Mouse (Mus musculus): ENCODE data around the gene Dusp10.

Gene Dusp10

DNA sequence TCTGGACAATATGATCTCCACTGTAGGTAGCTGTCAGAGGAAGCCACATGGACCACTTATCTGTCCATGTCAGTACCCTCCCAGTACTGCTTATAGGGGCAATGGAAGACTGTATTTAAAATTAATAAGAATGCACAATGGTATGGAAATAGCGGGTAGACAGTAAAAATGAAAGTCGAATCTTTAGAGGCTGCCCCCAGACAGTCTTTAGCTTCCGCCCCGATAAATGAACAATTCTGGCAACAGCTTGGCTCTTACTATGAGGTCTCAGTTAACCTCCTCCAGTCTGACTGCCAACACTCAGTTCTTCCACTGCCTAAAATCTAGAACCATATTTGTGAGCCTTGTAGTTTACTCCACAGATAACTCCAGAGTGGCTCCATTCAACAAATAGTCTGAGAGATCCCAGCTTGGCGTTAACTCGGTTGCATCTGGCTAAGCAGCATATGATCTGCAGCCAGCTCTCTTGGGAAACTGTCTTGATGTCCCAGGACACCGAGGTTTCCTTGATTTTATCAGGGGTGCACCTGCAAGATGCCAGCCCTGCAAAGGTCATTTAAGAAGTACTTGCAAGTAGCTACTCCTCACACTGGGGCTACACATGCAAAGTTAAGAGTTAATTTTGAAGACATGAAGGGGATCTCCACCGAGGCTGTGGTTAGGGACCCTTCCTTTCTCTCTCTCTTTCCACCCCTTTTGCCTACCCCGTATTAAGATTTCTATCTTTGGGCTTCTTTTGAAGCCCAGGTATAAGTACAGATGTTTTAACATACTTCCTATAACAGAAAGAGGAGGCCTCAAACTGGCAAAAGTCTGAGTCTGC, 88.0 kb downstream of the Dusp10 start:
- DNase-seq (ENCODE audit: low read depth) = no peak

DNA sequence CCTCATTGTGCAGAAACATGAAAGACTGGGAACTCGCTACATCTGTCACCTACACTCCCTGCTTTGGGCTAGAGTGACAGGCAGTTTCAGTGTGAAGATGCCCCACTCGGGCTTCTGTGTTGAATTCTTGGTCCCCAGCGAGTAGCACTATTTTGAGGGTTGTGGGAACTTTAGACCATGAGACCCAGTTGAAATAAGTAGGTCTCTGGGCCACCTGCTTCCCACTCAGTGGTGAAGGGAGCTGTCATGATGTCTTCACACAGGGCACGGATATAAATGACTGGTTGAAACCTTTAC, 88.6 kb downstream of the Dusp10 start:
- DNase-seq (ENCODE audit: low read depth) = no peak

DNA sequence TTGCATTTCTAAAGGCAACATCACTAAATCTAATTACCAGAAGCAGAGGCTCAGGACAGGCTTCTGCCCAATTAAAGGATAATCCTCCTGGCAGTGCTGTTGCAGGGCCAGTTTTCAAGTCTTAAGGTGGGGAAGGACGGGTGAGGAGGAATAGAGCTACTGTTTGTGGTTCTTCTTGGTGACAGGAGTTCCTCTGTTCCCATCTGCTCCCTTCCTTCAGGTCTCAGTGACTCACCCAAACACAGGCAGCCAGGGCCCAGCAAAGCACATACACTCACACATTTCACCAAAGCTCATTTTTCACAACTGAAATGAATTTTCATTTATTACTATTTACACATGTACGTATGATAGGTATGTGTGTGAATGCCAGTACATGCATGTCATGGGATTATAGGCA, 93.7 kb downstream of the Dusp10 start:
- no peak for DNase-seq (ENCODE audit: low read depth)

DNA sequence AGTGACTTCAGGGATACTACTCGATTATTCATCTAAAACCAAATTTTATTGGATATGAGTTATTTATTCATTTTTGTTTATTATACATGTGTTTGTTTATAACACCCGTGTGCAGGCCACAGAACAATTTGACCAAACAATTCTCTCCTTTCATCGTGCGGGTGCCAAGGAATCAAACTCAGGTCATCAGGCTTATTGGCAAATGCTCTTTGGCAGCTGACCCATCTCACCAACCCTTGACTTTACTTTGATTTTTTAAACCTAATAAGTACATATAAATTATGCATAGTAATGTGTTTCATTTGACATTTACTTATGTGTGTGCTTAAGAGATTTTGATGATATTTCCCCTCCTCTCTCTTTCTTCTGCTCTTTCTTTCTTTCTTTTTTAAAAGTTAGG, 94.3 kb downstream of the Dusp10 start:
- no peak for DNase-seq (ENCODE audit: low read depth)

DNA sequence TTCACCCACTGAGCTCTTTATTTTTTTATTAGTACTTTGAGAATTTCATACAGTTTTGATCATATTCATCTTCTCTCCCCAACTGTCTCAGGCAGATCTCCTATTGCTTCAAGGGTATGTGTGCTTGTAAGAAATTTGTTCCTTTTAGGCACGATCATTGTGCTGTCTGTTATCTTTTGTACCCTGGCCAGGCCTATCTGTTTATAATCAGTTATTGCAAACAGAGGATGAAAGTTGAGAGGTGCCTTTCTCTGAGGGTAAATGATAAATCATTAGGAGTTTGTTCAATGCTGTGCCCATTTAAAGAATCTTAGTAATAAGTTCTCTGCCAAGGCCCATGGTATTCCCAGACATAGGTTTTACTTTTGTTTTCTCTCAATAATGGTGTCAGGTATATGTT, 95.2 kb downstream of the Dusp10 start:
- DNase-seq (ENCODE audit: low read depth) = no peak

DNA sequence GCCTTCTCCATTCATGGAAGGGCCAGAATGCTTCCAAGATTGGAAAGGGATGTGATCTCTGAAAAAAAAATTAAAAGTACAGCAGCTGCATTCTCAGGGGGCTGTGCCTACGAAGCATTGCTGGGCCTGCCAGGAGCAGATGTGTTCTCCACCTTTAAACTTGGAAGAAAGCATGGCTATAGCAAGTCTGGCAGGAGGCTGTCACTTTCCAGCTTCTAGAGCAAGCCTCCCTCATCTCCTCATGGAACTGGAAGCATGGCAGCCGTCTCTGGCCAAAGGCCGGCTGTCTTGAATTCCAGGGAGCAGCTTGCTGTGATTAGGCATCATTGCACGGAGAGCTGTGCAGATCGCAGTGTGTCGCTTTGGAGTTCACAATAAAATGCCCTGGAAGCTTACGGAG, 104.5 kb downstream of the Dusp10 start:
- no peak for DNase-seq (ENCODE audit: low read depth)

DNA sequence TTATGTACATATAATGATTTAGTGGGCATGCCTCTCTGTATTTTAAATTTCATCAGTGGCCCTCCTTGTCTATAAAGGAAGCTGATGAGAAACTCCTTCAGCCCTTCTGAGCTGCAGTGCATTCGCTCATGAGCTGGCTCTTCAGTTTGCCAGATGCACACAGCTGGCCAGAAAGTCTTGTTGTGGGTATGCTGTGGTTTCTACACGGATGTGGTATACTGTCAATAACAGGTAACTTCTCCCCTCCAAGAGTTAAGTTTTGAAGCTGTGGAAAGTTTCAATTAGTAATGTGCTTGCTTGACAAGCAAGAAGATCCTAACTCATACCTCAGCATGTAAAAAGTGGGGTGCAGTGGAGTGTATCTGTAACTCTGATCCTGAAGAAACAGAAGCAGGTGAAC, 104.9 kb downstream of the Dusp10 start:
- DNase-seq (ENCODE audit: low read depth) = no peak

DNA sequence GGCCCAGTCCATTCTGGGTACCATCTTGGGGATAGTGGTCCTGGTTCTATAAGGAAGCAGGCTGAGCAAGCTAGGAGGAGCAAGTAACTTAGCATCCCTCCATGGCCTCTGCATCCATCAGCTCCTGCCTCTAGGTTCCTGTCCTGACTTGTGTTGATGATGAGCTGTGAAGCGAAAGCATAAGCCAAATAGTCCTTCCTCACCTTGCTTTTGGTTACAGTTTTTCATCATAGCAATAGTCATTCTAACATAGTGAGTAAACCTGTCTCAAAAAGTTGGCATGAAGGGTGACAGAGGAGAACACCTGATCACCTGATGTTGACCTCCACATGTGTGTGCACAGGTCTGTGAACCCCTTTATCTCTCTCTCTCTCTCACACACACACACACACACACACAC, 105.5 kb downstream of the Dusp10 start:
- DNase-seq (ENCODE audit: low read depth) = no peak

All from c-Kit-positive CD71-negative TER-119-negative erythroid progenitor cells, embryonic 14.5 days (primary cell).